Mouse (Mus musculus) ovary, postnatal 14 days (tissue): ENCODE results near the gene Rnf185.

Experiments
- DNase-seq: peaks from one replicate; pipeline ENCODE4 v3.0.0; 2022; ENCODE audit warnings: low spot score

The Rnf185 gene

DNA sequence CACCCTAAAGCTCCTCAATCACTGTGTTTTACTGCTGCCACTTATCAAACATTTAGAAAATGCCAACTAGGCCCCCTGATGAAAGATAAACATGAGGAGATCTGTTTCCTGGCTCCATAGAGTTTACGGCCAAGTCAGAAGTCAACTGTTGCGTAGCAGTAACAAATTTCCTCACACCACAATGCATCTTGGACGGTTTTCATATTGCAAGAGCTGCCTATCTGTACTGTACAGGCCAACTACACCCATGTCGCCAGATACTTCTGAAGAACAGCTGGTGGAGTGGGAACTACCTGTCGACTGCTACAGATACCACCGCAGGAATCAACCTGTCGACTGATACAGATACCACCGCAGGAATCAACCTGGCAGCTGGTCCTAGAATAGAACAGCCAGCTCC, 7.3 kb downstream of the Rnf185 start:
- no peak for DNase-seq

DNA sequence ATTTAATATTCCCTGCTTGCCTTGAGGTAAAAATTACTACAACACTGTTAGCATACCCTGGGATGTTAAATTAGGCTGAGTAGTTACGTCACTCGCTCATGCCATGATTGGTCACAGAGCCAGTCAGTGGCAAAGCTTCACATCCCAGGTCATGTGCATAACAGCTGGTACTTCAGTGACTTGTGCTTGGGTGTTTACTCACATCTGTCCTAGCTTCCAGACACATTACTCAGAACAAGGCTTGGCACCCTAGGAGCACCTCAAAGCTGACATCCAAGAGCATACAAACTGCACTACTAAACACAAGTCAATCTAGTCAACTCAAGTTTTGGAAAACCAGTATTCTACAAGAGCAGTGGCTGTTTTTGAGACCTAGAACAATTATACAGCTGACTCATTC, 9.1 kb downstream of the Rnf185 start:
- no peak for DNase-seq

DNA sequence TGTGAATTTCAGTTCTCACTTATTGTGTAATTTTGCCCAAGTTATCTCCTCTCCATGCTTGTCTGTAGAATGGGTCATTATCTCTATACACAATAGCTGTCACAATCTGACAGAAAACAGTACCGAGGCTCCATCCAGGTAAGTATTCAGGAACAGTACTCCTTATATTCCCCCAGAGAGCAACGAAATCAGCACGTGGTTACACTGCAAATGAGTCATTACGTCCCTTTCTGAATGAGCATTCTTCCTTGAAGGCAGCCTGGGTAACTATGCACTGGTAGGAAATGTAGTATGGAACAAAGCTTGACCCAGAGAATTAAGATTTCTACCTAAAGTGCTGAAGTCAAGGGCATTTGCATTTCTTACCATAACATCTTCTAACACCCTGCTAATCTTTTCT, 9.5 kb downstream of the Rnf185 start:
- DNase-seq, result no peak

DNA sequence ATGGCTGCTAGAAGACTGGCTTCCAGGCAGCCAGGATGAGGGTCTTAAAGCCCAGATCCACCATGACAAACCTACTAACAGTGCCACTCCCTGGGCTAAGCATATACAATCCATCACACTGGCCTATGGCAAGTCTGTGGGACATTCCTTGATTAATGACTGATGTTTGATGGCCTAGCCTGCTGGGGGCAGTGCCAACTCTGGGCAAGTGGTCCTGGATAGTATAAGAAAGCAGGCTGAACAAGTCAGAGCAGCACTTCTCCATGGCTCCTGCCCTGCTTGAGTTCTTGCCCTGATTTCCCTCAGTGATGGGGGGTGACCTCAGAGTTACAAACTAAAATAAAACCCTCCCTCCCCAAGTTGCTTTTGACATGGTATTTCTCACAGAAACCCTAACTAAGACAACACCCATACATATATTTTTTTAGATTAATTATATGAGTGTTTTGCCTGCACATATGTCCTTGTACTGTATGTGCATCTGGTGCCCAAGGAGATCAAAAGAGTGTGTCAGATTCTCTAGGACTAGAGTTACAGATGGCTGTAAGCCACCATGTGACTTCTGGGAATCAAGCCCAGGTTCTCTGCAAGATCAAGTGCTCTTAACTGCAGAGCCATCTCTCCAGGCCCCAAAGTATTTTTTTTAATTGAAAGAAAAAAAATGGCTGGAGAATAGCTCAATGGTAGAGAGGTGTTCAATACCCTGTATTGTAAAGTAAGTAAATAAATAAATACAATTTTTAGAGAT, 10.3 kb downstream of the Rnf185 start:
- DNase-seq, result no peak

DNA sequence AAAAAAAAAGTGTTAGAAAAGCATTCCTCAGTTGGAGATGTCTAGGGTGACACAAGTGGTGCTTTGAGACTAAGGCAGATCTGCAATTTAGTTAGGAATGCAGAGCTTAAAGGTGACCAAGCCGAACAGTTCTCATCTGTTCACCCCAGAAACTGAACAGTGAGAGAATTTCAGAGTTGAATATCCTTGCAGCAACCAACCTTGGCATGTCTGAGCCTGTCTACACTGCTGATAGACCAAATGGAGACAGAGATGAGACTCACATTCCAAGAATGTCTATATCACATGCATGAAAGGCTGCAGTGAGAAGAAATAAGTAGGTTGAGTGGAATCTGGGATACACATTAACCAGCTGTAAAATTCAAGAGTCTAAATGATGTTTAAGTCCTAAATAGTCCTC, 14.5 kb downstream of the Rnf185 start:
- no peak for DNase-seq

DNA sequence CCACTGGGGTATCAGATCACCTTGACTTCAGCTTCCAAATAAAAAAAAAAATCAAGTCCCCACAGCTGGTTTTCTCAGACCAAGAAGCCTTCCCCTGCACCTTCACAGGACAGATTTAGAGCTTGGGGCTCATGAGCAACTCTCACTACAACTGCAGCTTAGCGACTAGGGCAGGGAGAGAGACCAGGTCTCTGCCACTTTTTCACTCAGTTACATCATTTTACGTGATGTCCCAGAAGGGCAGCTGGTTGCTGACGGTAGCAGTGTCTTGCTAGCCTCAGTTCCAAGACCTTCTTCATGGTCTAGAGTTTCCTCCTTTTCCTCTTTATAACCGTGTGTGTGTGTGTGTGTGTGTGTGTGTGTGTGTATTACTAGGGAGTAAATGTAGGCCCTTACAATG, 18.4 kb downstream of the Rnf185 start:
- DNase-seq, result no peak

DNA sequence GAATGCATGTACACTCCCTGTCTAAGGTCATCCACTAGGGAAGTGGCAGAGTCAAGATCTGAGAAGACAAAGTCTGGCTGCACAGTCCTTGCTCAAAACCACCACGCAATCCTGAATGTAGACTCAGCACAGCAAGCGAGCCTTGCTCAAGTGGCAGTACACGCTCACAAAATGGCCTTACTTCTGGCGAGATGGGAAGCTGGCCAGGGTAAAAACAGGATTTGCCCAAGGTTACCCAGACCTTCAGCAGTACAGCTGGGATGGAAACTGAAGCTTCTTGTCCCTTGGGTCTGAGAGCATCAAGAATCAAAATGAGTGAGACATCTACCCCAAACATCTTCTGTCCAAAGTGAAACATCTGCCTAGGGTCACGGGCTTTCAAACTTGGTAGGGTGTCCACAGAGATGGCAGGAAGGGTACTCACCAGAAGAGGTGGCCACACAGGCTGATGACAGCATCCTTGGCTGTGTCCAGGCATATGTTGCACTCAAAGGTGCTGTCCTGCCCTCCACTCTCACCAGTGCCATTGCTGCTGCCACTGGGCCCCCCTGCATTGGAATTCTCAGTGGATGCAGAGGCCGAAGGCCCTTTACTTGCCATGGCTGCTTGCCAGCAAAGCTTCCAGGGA, 20.1 kb downstream of the Rnf185 start:
- no peak for DNase-seq

DNA sequence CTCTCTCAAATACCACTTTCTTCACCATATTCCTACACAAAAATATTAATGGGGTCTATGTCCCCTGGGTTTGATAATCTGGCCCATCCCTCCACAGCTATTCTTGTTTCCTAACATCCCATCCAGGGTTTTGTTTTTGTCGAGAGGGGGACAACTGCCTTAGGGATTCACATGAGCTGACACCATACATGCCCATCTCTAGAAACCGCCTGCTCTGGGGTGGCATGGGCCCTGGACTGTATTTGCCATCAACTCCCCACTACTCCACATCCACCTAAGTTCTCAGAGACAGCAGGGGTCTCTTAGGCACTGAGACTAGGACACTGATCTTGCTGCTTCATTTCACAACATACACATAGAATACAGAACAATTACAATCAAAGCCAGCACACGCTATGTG, 20.6 kb downstream of the Rnf185 start:
- no peak for DNase-seq

DNA sequence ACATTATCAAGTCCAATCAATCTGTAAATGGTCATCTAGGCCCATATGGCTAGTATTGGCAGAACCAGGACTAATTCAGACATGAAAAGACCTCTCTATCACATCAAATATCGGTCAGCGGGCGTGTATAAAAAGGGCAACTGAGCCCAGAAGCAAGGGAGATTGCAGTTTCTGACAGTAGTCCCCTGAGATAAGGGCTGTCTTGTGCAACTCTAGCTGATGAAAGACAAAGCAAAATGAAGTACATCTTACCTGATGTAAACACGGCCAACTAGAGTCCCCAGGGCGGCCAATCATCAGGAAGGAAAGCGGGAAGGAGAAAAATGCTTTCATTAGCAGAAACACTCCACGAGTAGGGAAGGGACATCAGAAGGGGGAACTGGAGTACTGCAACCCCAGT, 23.5 kb downstream of the Rnf185 start:
- DNase-seq, result no peak

DNA sequence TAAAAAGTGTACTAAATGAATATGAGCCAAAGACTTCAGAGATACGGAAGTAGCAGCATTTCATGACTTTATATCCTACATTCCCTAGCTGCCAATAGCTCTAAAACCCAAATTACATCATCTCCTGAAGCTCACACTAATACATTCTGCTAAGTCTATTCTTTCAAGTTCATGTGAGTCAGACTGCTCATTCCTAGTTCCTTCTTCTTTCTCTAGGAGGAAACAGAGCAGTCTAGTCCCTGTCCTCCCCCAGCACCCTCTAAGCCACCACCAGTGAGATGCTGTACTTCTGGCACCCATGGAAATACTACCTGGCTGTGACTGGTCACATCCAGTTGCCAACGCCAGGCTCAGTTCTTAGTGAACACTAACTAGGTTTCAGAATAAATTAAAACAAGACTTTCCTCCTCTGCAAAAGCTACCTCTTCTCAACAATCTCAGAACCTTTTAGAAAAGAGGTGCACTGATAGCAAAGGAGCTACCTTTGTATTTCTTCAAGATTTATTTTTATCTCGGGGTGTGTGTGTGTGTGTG, 24.4 kb downstream of the Rnf185 start:
- DNase-seq, result no peak

DNA sequence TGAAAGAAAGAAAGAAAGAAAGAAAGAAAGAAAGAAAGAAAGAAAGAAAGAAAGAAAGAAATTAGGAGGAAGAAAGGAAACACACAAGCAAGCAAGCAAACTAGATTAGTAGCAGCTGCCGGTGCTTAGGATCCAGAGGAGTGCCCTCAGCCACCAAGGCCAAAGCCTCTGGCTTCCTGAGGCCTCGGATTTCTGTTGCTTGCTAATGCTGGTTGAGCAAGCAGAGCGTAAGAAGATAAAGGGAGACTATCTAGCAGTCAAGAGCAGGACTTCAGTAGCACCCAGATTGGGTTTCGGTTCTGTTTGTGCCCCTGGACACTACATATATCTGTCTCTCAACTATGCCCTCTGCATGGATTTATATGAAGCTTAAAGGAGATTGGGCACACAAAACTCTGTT, 29.9 kb downstream of the Rnf185 start:
- DNase-seq, result no peak

DNA sequence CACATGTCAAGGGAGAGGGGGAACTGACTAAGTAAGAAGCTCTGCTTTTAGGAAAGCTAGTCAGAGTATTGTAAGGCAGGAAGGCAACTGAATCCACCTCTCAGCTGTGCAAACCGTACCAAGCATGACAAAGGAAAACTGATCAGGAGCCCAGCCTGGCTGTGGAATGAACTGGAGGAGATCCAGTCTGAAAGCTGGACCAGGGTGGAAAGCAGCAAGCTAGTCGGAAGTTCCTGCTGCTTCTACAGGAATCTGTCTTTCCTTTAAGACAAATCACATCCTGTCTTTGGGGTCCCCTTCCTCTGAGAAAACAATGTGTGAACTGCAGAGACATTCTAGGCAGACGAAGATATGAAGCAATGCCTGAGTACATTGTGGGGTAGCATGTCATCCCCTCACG, 33.4 kb downstream of the Rnf185 start:
- no peak for DNase-seq

DNA sequence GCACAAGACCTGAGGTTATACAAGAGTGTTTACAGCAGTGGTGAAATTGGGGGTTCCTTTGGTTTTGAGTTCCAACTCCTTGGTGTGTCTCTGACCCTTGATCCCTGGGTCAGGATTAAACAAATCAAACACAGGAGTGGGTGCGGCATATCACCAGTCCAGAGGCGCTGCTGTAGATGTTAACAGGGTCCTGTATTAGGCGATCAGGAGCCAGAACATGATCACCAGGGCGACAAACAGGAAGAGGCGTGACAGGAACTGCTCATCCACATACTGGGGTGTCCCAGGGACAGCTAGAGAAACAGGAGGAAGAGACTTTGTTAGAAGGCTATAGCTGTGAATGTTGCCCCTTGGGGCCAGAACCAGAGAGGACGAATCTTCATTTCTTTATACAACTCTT, 34.4 kb downstream of the Rnf185 start:
- DNase-seq, result no peak

DNA sequence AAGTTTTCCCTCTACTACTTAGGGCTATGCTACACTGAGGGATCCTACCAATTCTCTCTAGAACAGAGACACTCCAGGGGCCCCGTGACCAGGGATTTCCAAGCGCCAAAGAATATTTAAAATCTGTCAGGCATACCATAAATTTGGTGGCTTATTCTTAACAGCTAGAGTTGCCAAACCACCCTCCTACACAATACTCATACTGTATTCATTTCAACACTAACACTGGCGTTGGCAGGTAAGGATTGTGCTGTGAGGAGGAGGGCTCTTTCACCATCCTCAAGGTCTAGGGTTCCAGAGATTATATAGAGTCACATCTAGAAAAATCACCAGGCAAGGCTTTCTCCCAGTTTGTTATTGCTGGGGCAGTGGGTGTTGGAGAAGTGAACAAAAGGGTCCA, 35.8 kb downstream of the Rnf185 start:
- DNase-seq, result no peak

DNA sequence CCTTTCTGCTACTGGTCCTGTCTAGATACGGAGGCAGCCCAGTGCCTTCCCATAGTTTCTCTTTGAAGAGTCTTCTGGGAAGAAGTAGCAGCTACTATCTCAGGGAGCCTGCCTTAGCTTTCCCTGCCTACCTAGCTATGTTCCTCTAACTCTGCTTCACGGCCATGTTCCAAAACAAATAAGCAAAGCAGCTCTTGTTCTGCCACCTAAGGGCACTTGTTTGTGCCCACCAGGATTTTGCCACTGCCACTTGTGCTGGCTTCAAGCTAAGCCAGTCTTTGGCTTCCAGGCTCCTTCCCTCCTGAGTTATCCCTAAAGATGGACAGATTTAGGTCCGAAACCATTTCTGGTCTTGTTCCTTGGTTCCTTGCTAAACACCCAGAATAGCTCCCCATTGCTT, 40.1 kb downstream of the Rnf185 start:
- DNase-seq, result no peak

DNA sequence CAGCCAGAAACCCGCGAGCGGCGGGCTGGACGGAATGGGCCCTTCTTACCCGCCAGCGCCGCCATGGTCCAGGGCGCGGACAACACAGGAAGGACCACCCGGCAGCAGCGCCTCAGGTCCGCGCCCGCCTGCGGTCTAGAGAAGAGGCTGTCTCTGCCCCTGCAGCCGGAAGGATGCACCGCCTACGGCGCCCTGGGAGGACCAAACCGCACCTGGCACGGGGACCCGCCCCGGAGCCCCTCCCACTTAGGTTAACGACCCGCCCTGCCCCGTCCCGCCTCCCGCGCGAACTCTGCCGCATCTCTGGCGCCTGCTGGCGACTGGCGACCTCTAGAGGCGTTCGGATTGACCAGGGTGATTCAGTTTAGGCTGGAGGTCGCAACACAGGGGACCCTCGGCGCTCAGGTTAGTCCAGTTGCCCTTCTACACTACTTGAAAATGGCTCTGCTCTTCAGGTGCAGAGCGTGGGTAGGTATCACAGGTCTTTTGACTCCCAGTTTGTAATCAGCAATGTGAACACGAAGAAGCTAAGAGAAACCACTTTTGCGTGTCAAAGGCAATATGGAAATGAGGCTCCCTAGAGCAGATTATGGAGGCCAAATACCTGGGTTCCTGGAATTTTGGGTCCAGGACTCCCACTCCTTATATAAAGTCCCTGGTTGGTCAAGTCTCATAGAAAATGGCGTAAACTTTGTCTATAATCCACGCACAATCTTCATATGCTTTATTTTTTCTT, 43.0 kb downstream of the Rnf185 start, which contains the start of gene Limk2:
Limk2 (minus strand) TSS at position 193 of the 736 bp plus-strand sequence.
- peak; percentile 91 for DNase-seq

DNA sequence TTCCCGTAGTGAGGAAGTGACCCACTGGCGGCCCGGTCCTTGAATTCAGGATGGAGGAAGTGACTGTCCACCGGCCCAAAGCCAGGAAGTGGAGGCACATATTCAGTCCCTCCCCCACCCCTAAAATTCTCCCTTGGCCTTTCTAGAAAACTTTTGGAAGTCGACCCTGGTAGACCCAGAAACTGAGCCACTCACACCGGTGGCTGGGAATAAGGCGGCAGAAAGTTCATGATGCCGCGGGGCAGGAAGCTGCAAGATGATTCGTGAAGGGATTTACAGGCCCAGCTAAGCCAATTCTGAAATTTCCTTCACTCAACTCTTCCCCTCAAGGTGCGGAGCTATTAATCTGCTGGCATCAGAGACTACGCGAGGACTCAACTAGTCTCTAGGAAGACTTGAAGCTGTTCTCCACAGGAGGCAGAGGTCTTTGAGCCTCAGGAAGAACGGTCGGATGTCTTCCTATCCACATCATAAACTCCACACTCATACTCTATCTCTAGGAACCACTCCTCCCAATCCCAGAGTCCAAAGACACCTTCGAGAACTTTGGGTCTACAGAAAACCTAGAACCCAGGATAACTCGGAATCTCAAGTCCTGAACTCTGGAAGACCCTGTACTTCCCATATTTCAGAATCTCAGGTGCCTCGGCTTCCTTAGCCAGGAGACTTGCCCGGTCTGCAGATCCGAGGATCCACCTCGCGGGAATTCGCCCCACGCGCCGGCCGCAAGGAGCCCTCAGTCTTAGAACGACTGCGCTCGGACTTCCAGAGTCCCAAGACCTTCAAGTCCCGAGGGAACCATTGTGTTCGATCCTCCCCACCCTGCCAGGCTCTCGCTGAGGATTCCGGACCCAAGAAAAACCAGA, 43.8 kb downstream of the Rnf185 start:
- DNase-seq, result no peak

DNA sequence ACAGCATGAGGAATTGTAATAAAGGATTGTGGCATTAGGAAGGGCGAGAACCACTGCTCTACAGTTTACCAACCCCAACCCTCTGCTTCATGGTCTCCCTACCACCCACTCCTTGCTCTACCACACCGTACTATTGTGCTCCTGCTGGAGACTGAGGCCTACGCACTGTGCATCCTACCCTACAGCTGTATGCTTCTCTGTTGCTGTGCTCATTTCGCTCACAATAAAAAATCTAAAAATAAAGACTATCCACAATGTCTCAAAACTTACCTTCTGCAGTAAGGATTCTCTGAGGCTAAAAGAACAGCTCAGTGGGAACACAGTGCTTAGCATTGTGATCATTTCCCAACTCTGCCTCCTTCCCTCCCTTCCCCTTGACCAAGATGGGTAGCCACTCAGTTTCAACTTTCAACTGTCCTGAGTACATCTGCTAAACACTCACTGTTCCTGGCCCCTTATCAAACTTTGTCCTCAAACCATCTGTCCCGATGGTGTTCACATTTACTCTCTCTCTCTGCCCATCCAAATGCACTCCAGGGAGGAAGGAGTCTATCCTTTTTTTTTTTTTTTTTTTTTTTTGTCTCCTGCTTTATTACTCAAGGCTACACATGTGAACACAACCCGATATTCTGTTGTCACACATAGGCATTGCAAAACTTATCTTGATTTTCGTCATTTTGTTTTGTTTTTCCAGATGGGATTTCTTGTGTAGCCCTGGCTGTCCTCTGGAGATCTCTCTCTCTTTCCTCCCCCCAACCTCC, 47.7 kb downstream of the Rnf185 start:
- no peak for DNase-seq

DNA sequence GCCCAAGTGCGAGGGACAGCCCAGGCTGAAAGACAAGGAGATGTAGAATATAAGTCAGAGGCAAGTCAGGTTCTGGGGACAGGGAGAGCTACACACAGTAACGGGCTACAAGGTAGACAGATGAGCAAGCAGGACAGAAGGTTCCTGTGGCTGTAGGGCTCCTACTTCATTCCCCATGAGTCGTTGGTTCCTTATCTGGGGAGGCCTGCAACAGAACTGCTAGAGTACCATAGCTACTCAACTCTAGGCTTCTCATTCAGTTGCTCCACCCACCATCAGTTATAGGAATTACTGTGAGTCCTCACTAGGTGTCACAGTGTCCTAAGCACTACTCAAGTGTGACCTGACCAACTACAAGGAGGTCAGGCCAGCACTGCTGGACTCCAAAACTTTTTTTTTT, 49.1 kb downstream of the Rnf185 start:
- DNase-seq, result no peak

DNA sequence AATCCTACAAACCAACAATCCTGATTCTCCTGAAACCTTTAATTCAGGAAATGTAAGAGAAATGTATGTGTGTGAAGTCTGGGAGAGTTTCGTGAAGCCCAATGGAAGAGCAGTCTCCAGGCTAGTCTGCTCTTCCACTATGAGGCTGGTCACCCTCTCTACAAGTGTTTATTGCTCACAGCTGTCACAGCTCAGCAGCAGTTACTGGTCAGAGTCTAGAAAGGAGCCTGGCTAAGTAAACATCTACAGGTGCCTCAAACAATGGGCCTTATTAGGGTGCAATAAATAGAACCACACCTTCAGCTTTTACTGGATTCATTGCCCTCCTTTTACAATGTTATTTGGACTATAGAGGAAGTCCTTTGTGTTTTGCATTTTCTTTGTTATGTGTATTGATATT, 53.8 kb downstream of the Rnf185 start:
- DNase-seq, result no peak

DNA sequence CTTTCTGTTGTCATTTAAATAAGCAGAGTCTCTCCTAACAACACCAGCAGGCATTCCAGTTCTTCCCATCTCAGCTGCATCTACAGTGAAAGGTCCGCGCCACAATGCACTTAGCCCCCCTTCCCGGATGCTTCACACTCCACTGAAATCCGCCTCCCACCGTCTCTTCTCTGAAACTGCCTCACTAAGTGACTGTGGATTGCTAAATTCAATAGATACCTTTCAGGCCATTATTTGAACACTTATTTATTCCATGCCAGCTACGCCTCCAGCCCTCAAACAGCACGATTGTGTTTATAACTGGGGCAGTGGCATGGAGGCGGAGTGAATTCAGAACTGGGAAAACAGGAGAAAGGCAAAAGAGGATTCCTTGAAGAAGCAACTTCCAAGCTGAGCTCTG, 55.6 kb downstream of the Rnf185 start:
- no peak for DNase-seq
